Mouse (Mus musculus) erythroblast, embryonic 14.5 days (primary cell): ENCODE measurements around the gene Ccl8. TPM values are rescaled to one million over a fixed set of nuclear protein-coding genes. Genes with fewer than 3 reads are reported as not detected.

Experiments
- H3K27me3 ChIP-seq: 2 replicates; pipeline ENCODE4 v1.6.1; 2012; ENCODE audit warnings: inconsistent platforms; ENCODE audit not compliant: control insufficient read depth
- H3K36me3 ChIP-seq: 2 replicates; pipeline ENCODE4 v1.6.1; 2012; ENCODE audit warnings: mild to moderate bottlenecking, inconsistent platforms; ENCODE audit not compliant: control insufficient read depth
- H3K4me1 ChIP-seq: 2 replicates; pipeline ENCODE4 v1.6.1; 2012; ENCODE audit warnings: inconsistent platforms; ENCODE audit not compliant: control insufficient read depth
- H3K4me3 ChIP-seq: replicated peaks from 2 replicates; pipeline ENCODE3; 2012; ENCODE audit warnings: moderate library complexity, mild to moderate bottlenecking, inconsistent platforms
- H3K9me3 ChIP-seq: 2 replicates; pipeline ENCODE4 v1.6.1; 2012; ENCODE audit warnings: low read length, inconsistent platforms, mixed read lengths; ENCODE audit not compliant: control insufficient read depth
- GATA1 ChIP-seq: IDR thresholded peaks from 2 replicates; pipeline ENCODE4 v1.6.1; 2012; ENCODE audit warnings: low read length, inconsistent platforms, mixed read lengths
- TAL1 ChIP-seq: IDR thresholded peaks from 3 replicates; pipeline ENCODE4 v1.6.1; 2012; ENCODE audit warnings: low read length, inconsistent platforms, mixed read lengths
- polyA plus RNA-seq: library from polyadenylated mRNA; stranded (reverse); fragments of >175 nt; gene quantifications from 2 replicates; pipeline ENCODE4 v1.2.3, GENCODE M21; 2012

The Ccl8 gene
- polyA plus RNA-seq, 1 experiment: not detected

DNA sequence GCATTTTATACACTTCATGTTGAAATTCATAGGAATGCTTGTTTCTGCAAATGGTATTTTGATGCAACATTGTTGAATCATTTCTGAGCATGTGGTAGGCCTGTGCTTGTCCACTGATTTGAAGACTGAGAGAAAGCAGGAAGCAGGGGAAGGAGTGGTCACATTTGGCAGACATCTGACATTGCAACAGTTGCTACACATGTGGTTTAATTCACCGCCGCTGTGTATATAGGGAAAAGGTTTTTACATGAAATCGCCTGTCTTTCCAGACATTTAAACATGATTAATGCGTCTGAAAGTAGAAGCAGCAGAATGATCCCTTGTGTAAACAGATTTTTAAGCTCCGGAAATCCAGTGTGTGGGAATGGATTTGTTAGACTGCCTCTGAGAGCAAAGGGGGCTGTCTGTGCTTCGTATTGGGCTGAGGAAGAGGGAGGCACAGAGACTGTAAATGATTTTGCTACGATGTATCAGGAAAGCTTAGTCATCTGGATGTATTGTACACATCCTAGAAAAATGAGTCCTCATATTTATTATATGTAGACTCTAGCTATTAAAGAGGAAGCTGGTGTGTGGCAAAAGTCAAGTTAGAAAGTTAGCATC, 24.6 kb downstream of the Ccl8 start:
- H3K4me3 ChIP-seq: no peak overlapping the region
- no peaks in the 10 kb centered on the region for H3K9me3 ChIP-seq
- H3K27me3 ChIP-seq: no peaks in the 10 kb centered on the region
- H3K36me3 ChIP-seq: no peaks in the 10 kb centered on the region
- no peak for TF ChIP-seq TAL1
- TF ChIP-seq GATA1: no peak
- H3K4me1 ChIP-seq: no peaks in the 10 kb centered on the region

GRCm38 (mm10) chr11:82159126-82159525, 44.1 kb downstream of the Ccl8 start:
- H3K27me3 ChIP-seq: no peaks in the 10 kb centered on the region
- H3K9me3 ChIP-seq: no peaks in the 10 kb centered on the region
- no peak for TF ChIP-seq GATA1
- TF ChIP-seq TAL1: no peak

GRCm38 (mm10) chr11:82163285-82163684, 48.3 kb downstream of the Ccl8 start:
- Histone ChIP-seq H3K4me3 (no peak overlapping the region), H3K27me3 (no peaks in the 10 kb centered on the region), H3K9me3 (no peaks in the 10 kb centered on the region), H3K4me1 (no peaks in the 10 kb centered on the region), H3K36me3 (no peaks in the 10 kb centered on the region)
- no peak for TF ChIP-seq TAL1
- TF ChIP-seq GATA1: no peak

More at GRCm38 (mm10) chr11:82159126-82159525, 44.1 kb downstream of the Ccl8 start:
- Histone ChIP-seq H3K4me3 (no peak overlapping the region), H3K4me1 (no peaks in the 10 kb centered on the region), H3K36me3 (no peaks in the 10 kb centered on the region)

Other genes with a start within 250 kb of the Ccl8 start
- gene Asic2, start 146.7 kb upstream of the Ccl8 start, polyA plus RNA-seq: not detected in 2 replicates
- not detected in 2 replicates for gene Ccl2, start 79.6 kb upstream of the Ccl8 start, polyA plus RNA-seq
- not detected in 2 replicates for gene Gm17268, start 76.6 kb upstream of the Ccl8 start, polyA plus RNA-seq
- not detected in 2 replicates for gene Ccl7, start 69.5 kb upstream of the Ccl8 start, polyA plus RNA-seq
- gene Ccl11, start 57.4 kb upstream of the Ccl8 start, polyA plus RNA-seq: not detected in 2 replicates
- gene Ccl12, start 13.3 kb upstream of the Ccl8 start, polyA plus RNA-seq: not detected in 2 replicates
- gene Ccl1, start 190.5 kb downstream of the Ccl8 start, polyA plus RNA-seq: not detected in 2 replicates